ENCODE assay signal across 8 mouse cellular contexts in genomic region chr6:113638302-113639040, GRCm38 (mm10). TPM values are rescaled to one million over a fixed set of nuclear protein-coding genes. Genes with fewer than 3 reads are reported as not detected.
A peak's percentile ranks its signal among the peaks of the same experiment; 100 is the strongest.
DNase-seq lines count a peak whose midpoint lies in the region; ATAC-seq lines count a peak whose summit lies in the region.

TSS of gene Irak2 (plus strand) at chr6:113638467.

- H3K9me3 ChIP-seq in forebrain, embryonic 11.5 days (ENCODE audit: control insufficient read depth, low read length) = no peaks in the 10 kb centered on the region
- no peaks in the 10 kb centered on the region for H3K9me3 ChIP-seq in heart, embryonic 16.5 days (replicated peaks; ENCODE audit: control insufficient read depth, low read length)
- no peaks in the 10 kb centered on the region for H3K9me3 ChIP-seq in liver, embryonic 15.5 days (replicated peaks)
- no peaks in the 10 kb centered on the region for H3K9me3 ChIP-seq in neural tube, embryonic 12.5 days

- peak within 1 kb of the TSS; percentile 44 for H3K9ac ChIP-seq in forebrain, embryonic 11.5 days (ENCODE audit: low read length)
- peak within 1 kb of the TSS; percentile 81 for H3K9ac ChIP-seq in heart, embryonic 16.5 days (ENCODE audit: low read length)
- H3K9ac ChIP-seq in liver, embryonic 15.5 days = peak within 1 kb of the TSS; percentile 66
- H3K9ac ChIP-seq in neural tube, embryonic 12.5 days = peak within 1 kb of the TSS; percentile 48; the same call in 1 of the 2 replicates

- peak; percentile 97 for ATAC-seq in CD4-positive, CD25-positive, alpha-beta regulatory T cell, adult 4 months
- peak; percentile 94 for ATAC-seq in forebrain, embryonic 11.5 days (replicated peaks; ENCODE audit: low FRiP score)
- ATAC-seq in heart, embryonic 16.5 days (replicated peaks; ENCODE audit: extremely low read depth, insufficient read depth, low FRiP score) = peak; percentile 93
- peak; percentile 93 for ATAC-seq in liver, embryonic 15.5 days (ENCODE audit: insufficient read depth)
- peak; percentile 94 for ATAC-seq in neural tube, embryonic 12.5 days (ENCODE audit: low FRiP score, low read depth)

- no peaks in the 10 kb centered on the region for H3K36me3 ChIP-seq in forebrain, embryonic 11.5 days (ENCODE audit: control insufficient read depth, insufficient read depth, low read length)
- H3K36me3 ChIP-seq in heart, embryonic 16.5 days (ENCODE audit: control insufficient read depth, insufficient read depth) = no peaks in the 10 kb centered on the region
- no peaks in the 10 kb centered on the region for H3K36me3 ChIP-seq in liver, embryonic 15.5 days (replicated peaks)
- peaks cover 3% of the 10 kb centered on the region; the same call in 1 of the 2 replicates for H3K36me3 ChIP-seq in neural tube, embryonic 12.5 days

- peak within 1 kb of the TSS; percentile 77 for H3K4me2 ChIP-seq in forebrain, embryonic 11.5 days (ENCODE audit: low read depth, low read length, severe bottlenecking)
- H3K4me2 ChIP-seq in heart, embryonic 16.5 days (ENCODE audit: low read depth, low read length) = peak within 1 kb of the TSS; percentile 71
- peak within 1 kb of the TSS; percentile 86 for H3K4me2 ChIP-seq in liver, embryonic 15.5 days
- H3K4me2 ChIP-seq in neural tube, embryonic 12.5 days (replicated peaks) = peak within 1 kb of the TSS; percentile 77

- H3K27ac ChIP-seq in forebrain, embryonic 11.5 days (ENCODE audit: low read depth, low read length) = no peak within 1 kb of the TSS
- H3K27ac ChIP-seq in heart, embryonic 16.5 days (ENCODE audit: low read length) = peak within 1 kb of the TSS; percentile 28; the same call in 1 of the 2 replicates
- peak within 1 kb of the TSS; percentile 78 for H3K27ac ChIP-seq in liver, embryonic 15.5 days (replicated peaks)
- no peak within 1 kb of the TSS for H3K27ac ChIP-seq in neural tube, embryonic 12.5 days

- peak; percentile 86 for DNase-seq in c-Kit-positive CD71-negative TER-119-negative erythroid progenitor cells, embryonic 14.5 days (ENCODE audit: low read depth)
- DNase-seq in forebrain, embryonic 11.5 days (ENCODE audit: low spot score) = peak; percentile 96
- DNase-seq in kidney, postnatal 36 days = peak; percentile 97 to 99
- peak; percentile 74 for DNase-seq in telencephalon, adult 2 months (ENCODE audit: low read depth, low spot score)

- H3K4me3 ChIP-seq in forebrain, embryonic 11.5 days (ENCODE audit: low read depth, low read length) = peak within 1 kb of the TSS; percentile 40
- H3K4me3 ChIP-seq in heart, embryonic 16.5 days (ENCODE audit: low read length) = peak within 1 kb of the TSS; percentile 59
- peak within 1 kb of the TSS; percentile 67 for H3K4me3 ChIP-seq in liver, embryonic 15.5 days (replicated peaks)
- peak within 1 kb of the TSS; percentile 40 for H3K4me3 ChIP-seq in neural tube, embryonic 12.5 days

- WGBS in forebrain, embryonic 11.5 days = 9% methylated on average over 37 of the region's 37 CpGs
- 9% methylated on average over 37 of the region's 37 CpGs for WGBS in heart, embryonic 16.5 days
- 3% methylated on average over 37 of the region's 37 CpGs for WGBS in liver, embryonic 15.5 days (ENCODE audit: insufficient replicate concordance)
- WGBS in neural tube, embryonic 12.5 days = 10% methylated on average over 37 of the region's 37 CpGs

- no peaks in the 10 kb centered on the region for H3K4me1 ChIP-seq in forebrain, embryonic 11.5 days (replicated peaks; ENCODE audit: control insufficient read depth, insufficient read depth, low read length)
- no peaks in the 10 kb centered on the region for H3K4me1 ChIP-seq in heart, embryonic 16.5 days (ENCODE audit: control insufficient read depth, insufficient read depth, low read length)
- peaks cover 41% of the 10 kb centered on the region for H3K4me1 ChIP-seq in liver, embryonic 15.5 days (replicated peaks)
- H3K4me1 ChIP-seq in neural tube, embryonic 12.5 days = no peaks in the 10 kb centered on the region; the same call in 1 of the 2 replicates

- no peaks in the 10 kb centered on the region for H3K27me3 ChIP-seq in forebrain, embryonic 11.5 days (ENCODE audit: control insufficient read depth, insufficient read depth, low read length)
- no peaks in the 10 kb centered on the region for H3K27me3 ChIP-seq in heart, embryonic 16.5 days (ENCODE audit: control insufficient read depth, insufficient read depth, low read length)
- no peaks in the 10 kb centered on the region for H3K27me3 ChIP-seq in liver, embryonic 15.5 days
- no peaks in the 10 kb centered on the region for H3K27me3 ChIP-seq in neural tube, embryonic 12.5 days (replicated peaks)

RNA-seq across cellular contexts. Expression of gene Irak2, which starts in this region (rescaled TPM):
- 10 to 100 TPM; 27.3 to 40.1 TPM for polyA plus RNA-seq in CD4-positive, CD25-positive, alpha-beta regulatory T cell, adult 4 months (2017; shearing (Covaris generic))
- 1.6 and 2.1 TPM in 2 replicates for polyA plus RNA-seq in forebrain, embryonic 11.5 days (2014; fragmentation: Nextera tagmentation; extraction: Ambion mirVana)
- 5.0 and 5.5 TPM in 2 replicates for polyA plus RNA-seq in heart, embryonic 16.5 days (2015; fragmentation: Nextera tagmentation; extraction: Ambion mirVana)
- 11.9 and 13.5 TPM in 2 replicates for polyA plus RNA-seq in liver, embryonic 15.5 days (2015; fragmentation: Nextera tagmentation; extraction: Ambion mirVana)
- polyA plus RNA-seq in neural tube, embryonic 12.5 days (2016; fragmentation: Nextera tagmentation; extraction: Ambion mirVana) = 3.1 and 4.1 TPM in 2 replicates

Comparison
In these comparisons a context has a peak if more than half of its experiments do, and no peak if none do; other contexts are left out.
1. H3K27ac ChIP-seq: peak in heart, embryonic 16.5 days (single experiment) and liver, embryonic 15.5 days (single experiment); none in forebrain, embryonic 11.5 days (single experiment) and neural tube, embryonic 12.5 days (single experiment).
2. Peak in every context shown above with its lines, with median percentiles within 50 percentile points of each other: ATAC-seq, DNase-seq, H3K4me2 ChIP-seq, H3K4me3 ChIP-seq and H3K9ac ChIP-seq.